Mouse (Mus musculus): ENCODE measurements around the gene B3galt4. TPM values are rescaled to one million over a fixed set of nuclear protein-coding genes. Genes with fewer than 3 reads are reported as not detected.

Gene B3galt4
- polyA plus RNA-seq, 1 experiment from 2014 or later: 4.0 TPM

- H3K9me3 ChIP-seq (ENCODE audit: control insufficient read depth, low read length): no peaks in the 10 kb centered on the region
- H3K9ac ChIP-seq (ENCODE audit: low read length): no peak overlapping the region
- DNase-seq (ENCODE audit: low spot score) (no peak), ATAC-seq (replicated peaks; ENCODE audit: low FRiP score) (no peak)
- H3K4me2 ChIP-seq (ENCODE audit: low read depth, low read length, severe bottlenecking): no peak overlapping the region
- WGBS: 92% methylated on average over 15 of the region's 15 CpGs
- H3K36me3 ChIP-seq (ENCODE audit: control insufficient read depth, insufficient read depth, low read length): peaks cover 4% of the 10 kb centered on the region; the same call in 1 of the 2 replicates
- no peak overlapping the region for H3K4me3 ChIP-seq (ENCODE audit: low read depth, low read length)
- H3K27ac ChIP-seq (ENCODE audit: low read depth, low read length): no peak overlapping the region
- no peaks in the 10 kb centered on the region for H3K27me3 ChIP-seq (ENCODE audit: control insufficient read depth, insufficient read depth, low read length)
- peaks cover 5% of the 10 kb centered on the region; the same call in 1 of the 2 replicates for H3K4me1 ChIP-seq (replicated peaks; ENCODE audit: control insufficient read depth, insufficient read depth, low read length)
Measured at GRCm38 (mm10) chr17:33959948-33960347, 8.7 kb upstream of the B3galt4 start.

DNA sequence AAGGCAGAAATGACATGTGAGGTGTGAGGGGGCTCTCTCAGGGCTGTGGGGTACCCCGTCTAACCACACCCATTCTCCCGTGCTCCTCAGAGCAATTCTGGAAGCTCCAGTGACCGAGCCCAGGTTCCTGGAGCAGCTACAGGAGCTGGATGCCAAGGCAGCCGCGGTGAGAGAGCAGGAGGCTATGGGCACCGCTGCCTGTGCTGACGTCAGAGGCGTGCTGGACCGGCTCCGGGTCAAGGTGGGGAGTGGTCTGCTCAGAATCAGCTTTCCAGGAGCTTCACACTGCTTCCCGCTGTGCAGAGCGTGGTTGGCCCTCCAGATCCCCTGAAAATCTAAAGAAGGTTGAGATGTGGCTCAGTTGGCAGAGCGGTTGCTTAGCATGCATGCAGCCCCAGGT lies 7.8 kb upstream of the B3galt4 start:
- Histone ChIP-seq H3K9ac (ENCODE audit: low read length) (no peak overlapping the region), H3K4me3 (ENCODE audit: low read depth, low read length) (no peak overlapping the region), H3K36me3 (ENCODE audit: control insufficient read depth, insufficient read depth, low read length) (peaks cover 4% of the 10 kb centered on the region; the same call in 1 of the 2 replicates), H3K9me3 (ENCODE audit: control insufficient read depth, low read length) (no peaks in the 10 kb centered on the region), H3K4me1 (replicated peaks; ENCODE audit: control insufficient read depth, insufficient read depth, low read length) (peaks cover 12% of the 10 kb centered on the region), H3K27ac (ENCODE audit: low read depth, low read length) (no peak overlapping the region), H3K4me2 (ENCODE audit: low read depth, low read length, severe bottlenecking) (no peak overlapping the region), H3K27me3 (ENCODE audit: control insufficient read depth, insufficient read depth, low read length) (no peaks in the 10 kb centered on the region)
- ATAC-seq (replicated peaks; ENCODE audit: low FRiP score) (no peak), DNase-seq (ENCODE audit: low spot score) (no peak)
- WGBS: 91% methylated on average over 13 of the region's 13 CpGs

DNA sequence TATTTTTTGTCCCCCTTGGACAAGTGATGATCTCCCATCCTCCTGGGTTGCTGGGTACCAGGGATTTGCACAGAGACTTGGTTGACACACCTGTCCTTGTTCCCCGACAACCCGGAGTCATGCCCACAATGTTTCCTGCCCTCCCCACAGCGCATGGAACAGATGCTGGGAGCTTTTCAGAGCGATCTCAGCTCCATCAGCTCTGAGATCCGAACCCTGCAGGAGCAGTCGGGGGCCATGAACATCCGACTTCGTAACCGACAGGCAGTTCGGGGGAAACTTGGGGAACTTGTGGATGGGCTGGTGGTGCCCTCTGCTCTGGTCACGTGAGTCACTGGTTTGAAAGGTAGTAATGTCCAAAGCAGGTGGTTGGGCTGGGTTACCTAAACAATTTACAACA lies 7.2 kb upstream of the B3galt4 start:
- H3K9me3 ChIP-seq (ENCODE audit: control insufficient read depth, low read length): no peaks in the 10 kb centered on the region
- no peak overlapping the region for H3K4me3 ChIP-seq (ENCODE audit: low read depth, low read length)
- no peak overlapping the region for H3K4me2 ChIP-seq (ENCODE audit: low read depth, low read length, severe bottlenecking)
- ATAC-seq (replicated peaks; ENCODE audit: low FRiP score) (no peak), DNase-seq (ENCODE audit: low spot score) (no peak)
- H3K27me3 ChIP-seq (ENCODE audit: control insufficient read depth, insufficient read depth, low read length): no peaks in the 10 kb centered on the region
- no peak overlapping the region for H3K27ac ChIP-seq (ENCODE audit: low read depth, low read length)
- WGBS: 96% methylated on average over 11 of the region's 11 CpGs
- H3K9ac ChIP-seq (ENCODE audit: low read length): no peak overlapping the region
- H3K4me1 ChIP-seq (replicated peaks; ENCODE audit: control insufficient read depth, insufficient read depth, low read length): peaks cover 16% of the 10 kb centered on the region
- H3K36me3 ChIP-seq (ENCODE audit: control insufficient read depth, insufficient read depth, low read length): peaks cover 8% of the 10 kb centered on the region; the same call in 1 of the 2 replicates

GRCm38 (mm10) chr17:33957493-33957892 lies 6.2 kb upstream of the B3galt4 start:
- WGBS: 88% methylated on average over 6 of the region's 6 CpGs
- DNase-seq (ENCODE audit: low spot score) (no peak), ATAC-seq (replicated peaks; ENCODE audit: low FRiP score) (no peak)
- Histone ChIP-seq H3K27me3 (ENCODE audit: control insufficient read depth, insufficient read depth, low read length) (no peaks in the 10 kb centered on the region), H3K27ac (ENCODE audit: low read depth, low read length) (no peak overlapping the region), H3K4me3 (ENCODE audit: low read depth, low read length) (no peak overlapping the region), H3K4me1 (replicated peaks; ENCODE audit: control insufficient read depth, insufficient read depth, low read length) (peaks cover 25% of the 10 kb centered on the region), H3K36me3 (ENCODE audit: control insufficient read depth, insufficient read depth, low read length) (peaks cover 10% of the 10 kb centered on the region), H3K9me3 (ENCODE audit: control insufficient read depth, low read length) (no peaks in the 10 kb centered on the region), H3K9ac (ENCODE audit: low read length) (no peak overlapping the region), H3K4me2 (ENCODE audit: low read depth, low read length, severe bottlenecking) (no peak overlapping the region)

DNA sequence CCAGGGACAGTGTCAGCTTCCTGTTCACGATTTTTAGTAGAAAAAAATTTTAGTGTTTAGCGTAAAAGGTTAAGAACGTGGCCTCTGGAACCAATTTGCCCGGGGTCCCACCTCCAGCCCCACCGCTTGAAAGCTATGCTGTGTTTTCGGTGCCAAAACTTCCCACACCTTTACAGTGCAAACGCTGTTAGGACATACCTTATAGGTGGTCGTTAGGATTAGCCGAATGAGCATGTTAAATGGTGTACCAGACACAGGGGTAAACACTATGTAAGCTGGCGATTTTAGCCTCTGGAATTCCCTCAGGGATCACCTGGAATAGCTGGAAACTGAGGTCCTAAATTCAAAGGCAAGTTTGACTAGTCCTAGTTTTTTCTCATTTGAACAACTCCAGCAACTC lies 5.0 kb upstream of the B3galt4 start:
- H3K4me1 ChIP-seq (replicated peaks; ENCODE audit: control insufficient read depth, insufficient read depth, low read length): peaks cover 33% of the 10 kb centered on the region
- no peaks in the 10 kb centered on the region for H3K9me3 ChIP-seq (ENCODE audit: control insufficient read depth, low read length)
- H3K27me3 ChIP-seq (ENCODE audit: control insufficient read depth, insufficient read depth, low read length): no peaks in the 10 kb centered on the region
- 9% methylated on average over 10 of the region's 10 CpGs for WGBS
- peak overlapping the region; percentile 98 for H3K4me3 ChIP-seq (ENCODE audit: low read depth, low read length)
- peak overlapping the region; percentile 92 for H3K4me2 ChIP-seq (ENCODE audit: low read depth, low read length, severe bottlenecking)
- DNase-seq (ENCODE audit: low spot score) (no peak), ATAC-seq (replicated peaks; ENCODE audit: low FRiP score) (no peak)
- peak overlapping the region; percentile 78 for H3K9ac ChIP-seq (ENCODE audit: low read length)
- peaks cover 10% of the 10 kb centered on the region for H3K36me3 ChIP-seq (ENCODE audit: control insufficient read depth, insufficient read depth, low read length)
- H3K27ac ChIP-seq (ENCODE audit: low read depth, low read length): no peak overlapping the region

GRCm38 (mm10) chr17:33955555-33956214 lies 4.4 kb upstream of the B3galt4 start, which contains the start of the genes Vps52 and Rps18:
Gene Vps52, plus strand, starts transcription at chr17:33955812.
Gene Rps18, minus strand, starts transcription at chr17:33956001.
- H3K4me3 ChIP-seq (ENCODE audit: low read depth, low read length): peak within 1 kb of the TSS; percentile 98
- peaks cover 38% of the 10 kb centered on the region for H3K4me1 ChIP-seq (replicated peaks; ENCODE audit: control insufficient read depth, insufficient read depth, low read length)
- DNase-seq (ENCODE audit: low spot score) (peak; percentile 96), ATAC-seq (replicated peaks; ENCODE audit: low FRiP score) (peak; percentile 86)
- H3K27ac ChIP-seq (ENCODE audit: low read depth, low read length): peak within 1 kb of the TSS; percentile 90
- WGBS: under 1% methylated on average over 50 of the region's 50 CpGs
- peak within 1 kb of the TSS; percentile 94 for H3K9ac ChIP-seq (ENCODE audit: low read length)
- no peaks in the 10 kb centered on the region for H3K9me3 ChIP-seq (ENCODE audit: control insufficient read depth, low read length)
- no peaks in the 10 kb centered on the region for H3K27me3 ChIP-seq (ENCODE audit: control insufficient read depth, insufficient read depth, low read length)
- peaks cover 10% of the 10 kb centered on the region for H3K36me3 ChIP-seq (ENCODE audit: control insufficient read depth, insufficient read depth, low read length)
- peak within 1 kb of the TSS; percentile 92 for H3K4me2 ChIP-seq (ENCODE audit: low read depth, low read length, severe bottlenecking)

DNA sequence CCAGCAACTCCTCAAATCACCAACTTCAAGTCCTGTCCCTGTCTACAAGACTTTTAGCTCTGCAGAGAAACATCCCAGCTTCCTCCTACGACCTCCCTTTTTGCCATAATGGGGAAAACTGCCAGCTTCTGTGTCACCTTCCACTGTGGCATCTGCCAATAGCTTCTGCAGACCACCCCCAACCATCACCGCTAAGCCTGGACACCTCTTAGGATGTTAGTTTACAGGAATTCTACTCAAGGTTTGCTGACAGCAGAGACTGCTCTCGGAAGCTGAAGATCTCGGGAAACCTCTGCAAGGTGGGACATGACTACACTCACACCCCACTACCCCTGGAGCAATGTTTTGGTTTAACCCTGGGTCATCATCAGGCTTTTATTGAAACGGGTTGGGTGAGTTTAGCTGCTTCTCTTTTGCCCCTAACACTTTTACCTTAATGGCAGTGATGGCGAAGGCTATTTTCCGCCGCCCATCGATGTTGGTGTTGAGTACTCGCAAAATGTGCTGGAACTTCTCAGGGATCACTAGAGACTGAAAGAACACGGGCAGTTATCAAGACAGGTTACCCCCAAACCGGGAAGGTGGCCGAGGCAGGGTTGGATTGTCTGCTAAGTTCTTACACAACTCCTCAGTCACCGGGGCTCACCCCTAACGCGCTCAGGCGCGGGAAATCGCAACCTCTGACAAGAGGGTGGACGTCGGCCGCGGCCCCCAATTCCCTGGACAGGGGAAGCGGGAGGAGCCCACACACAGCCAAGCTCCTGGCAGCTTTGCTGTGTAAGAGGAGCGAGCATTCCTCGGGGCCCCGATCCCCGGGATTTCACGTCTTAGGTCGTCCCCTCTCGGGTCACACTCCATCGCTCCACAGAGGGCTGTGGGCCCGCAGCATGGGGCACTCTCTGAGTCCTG lies 3.6 kb upstream of the B3galt4 start:
- peak overlapping the region; percentile 92 for H3K4me2 ChIP-seq (ENCODE audit: low read depth, low read length, severe bottlenecking)
- DNase-seq (ENCODE audit: low spot score): no peak
- ATAC-seq (replicated peaks; ENCODE audit: low FRiP score): no peak; the same call in none of the 2 replicates
- H3K4me3 ChIP-seq (ENCODE audit: low read depth, low read length): peak overlapping the region; percentile 98
- peak overlapping the region; percentile 94 for H3K9ac ChIP-seq (ENCODE audit: low read length)
- peaks cover 39% of the 10 kb centered on the region for H3K4me1 ChIP-seq (replicated peaks; ENCODE audit: control insufficient read depth, insufficient read depth, low read length)
- no peaks in the 10 kb centered on the region for H3K27me3 ChIP-seq (ENCODE audit: control insufficient read depth, insufficient read depth, low read length)
- no peaks in the 10 kb centered on the region for H3K9me3 ChIP-seq (ENCODE audit: control insufficient read depth, low read length)
- H3K36me3 ChIP-seq (ENCODE audit: control insufficient read depth, insufficient read depth, low read length): peaks cover 10% of the 10 kb centered on the region
- H3K27ac ChIP-seq (ENCODE audit: low read depth, low read length): peak overlapping the region; percentile 90
- under 1% methylated on average over 33 of the region's 33 CpGs for WGBS

GRCm38 (mm10) chr17:33953961-33954565 lies 2.8 kb upstream of the B3galt4 start:
- H3K9ac ChIP-seq (ENCODE audit: low read length): peak overlapping the region; percentile 94
- peak overlapping the region; percentile 92 for H3K4me2 ChIP-seq (ENCODE audit: low read depth, low read length, severe bottlenecking)
- no peaks in the 10 kb centered on the region for H3K9me3 ChIP-seq (ENCODE audit: control insufficient read depth, low read length)
- 36% methylated on average over 5 of the region's 5 CpGs for whole genome bisulfite sequencing
- H3K27ac ChIP-seq (ENCODE audit: low read depth, low read length): peak overlapping the region; percentile 90
- H3K36me3 ChIP-seq (ENCODE audit: control insufficient read depth, insufficient read depth, low read length): peaks cover 10% of the 10 kb centered on the region
- DNase-seq (ENCODE audit: low spot score) (no peak), ATAC-seq (replicated peaks; ENCODE audit: low FRiP score) (no peak)
- peak overlapping the region; percentile 98 for H3K4me3 ChIP-seq (ENCODE audit: low read depth, low read length)
- peaks cover 39% of the 10 kb centered on the region for H3K4me1 ChIP-seq (replicated peaks; ENCODE audit: control insufficient read depth, insufficient read depth, low read length)
- H3K27me3 ChIP-seq (ENCODE audit: control insufficient read depth, insufficient read depth, low read length): no peaks in the 10 kb centered on the region
